Mouse (Mus musculus): Measurements from ENCODE around the gene Sarm1. TPM values are rescaled to one million over a fixed set of nuclear protein-coding genes. Genes with fewer than 3 reads are reported as not detected.

The Sarm1 gene
- not detected for polyA plus RNA-seq (2014; fragmentation: Illumina TruSeq; extraction: RNeasy Lipid Tissue Mini Kit (QIAGEN cat#74804); ENCODE audit: low read depth, low replicate concordance)

GRCm38 (mm10) chr11:78497544-78498522 is at the start of gene Sarm1:
Sarm1 (minus strand) TSS chr11:78497754.

GRCm38 (mm10) chr11:78536080-78536689 is 38.6 kb upstream of the Sarm1 start, which contains the start of the genes Tnfaip1 and Ift20:
Tnfaip1 (minus strand) TSS chr11:78536332.
Ift20 (plus strand) TSS chr11:78536361.

GRCm38 (mm10) chr11:78512025-78512957 is 14.7 kb upstream of the Sarm1 start, which contains the start of the genes Tmem199 and Poldip2:
Tmem199 (minus strand) TSS chr11:78512172.
Poldip2 (plus strand) TSS chr11:78512193.

GRCm38 (mm10) chr11:78502909-78503650 is 5.5 kb upstream of the Sarm1 start, which contains the start of gene Sebox:
Sebox (plus strand) TSS chr11:78503447.

GRCm38 (mm10) chr11:78499004-78499403 is 1.4 kb upstream of the Sarm1 start, which contains the start of gene Vtn:
Vtn (plus strand) TSS chr11:78499091.

GRCm38 (mm10) chr11:78465568-78466180 is 31.9 kb downstream of the Sarm1 start, which contains the start of gene Slc46a1:
Slc46a1 (plus strand) TSS chr11:78465697.

Other genes with a start within 250 kb of the Sarm1 start
- gene 2610507B11Rik, start 236.0 kb downstream of the Sarm1 start, polyA plus RNA-seq (2014; fragmentation: Illumina TruSeq; extraction: RNeasy Lipid Tissue Mini Kit (QIAGEN cat#74804); ENCODE audit: low read depth, low replicate concordance): 71.0 TPM
- gene BC030499, start 206.9 kb downstream of the Sarm1 start, polyA plus RNA-seq (2014; fragmentation: Illumina TruSeq; extraction: RNeasy Lipid Tissue Mini Kit (QIAGEN cat#74804); ENCODE audit: low read depth, low replicate concordance): 2.0 TPM
- gene Spag5, start 196.2 kb downstream of the Sarm1 start, polyA plus RNA-seq (2014; fragmentation: Illumina TruSeq; extraction: RNeasy Lipid Tissue Mini Kit (QIAGEN cat#74804); ENCODE audit: low read depth, low replicate concordance): 3.8 TPM
- gene Aldoc, start 174.8 kb downstream of the Sarm1 start, polyA plus RNA-seq (2014; fragmentation: Illumina TruSeq; extraction: RNeasy Lipid Tissue Mini Kit (QIAGEN cat#74804); ENCODE audit: low read depth, low replicate concordance): 9.2 TPM
- 4.0 TPM for gene Pigs, start 169.3 kb downstream of the Sarm1 start, polyA plus RNA-seq (2014; fragmentation: Illumina TruSeq; extraction: RNeasy Lipid Tissue Mini Kit (QIAGEN cat#74804); ENCODE audit: low read depth, low replicate concordance)
- 5.4 TPM for gene Unc119, start 154.3 kb downstream of the Sarm1 start, polyA plus RNA-seq (2014; fragmentation: Illumina TruSeq; extraction: RNeasy Lipid Tissue Mini Kit (QIAGEN cat#74804); ENCODE audit: low read depth, low replicate concordance)
- gene Foxn1, start 111.2 kb downstream of the Sarm1 start, polyA plus RNA-seq (2014; fragmentation: Illumina TruSeq; extraction: RNeasy Lipid Tissue Mini Kit (QIAGEN cat#74804); ENCODE audit: low read depth, low replicate concordance): 0.16 TPM
- 17.2 TPM for gene Slc13a2, start 75.5 kb downstream of the Sarm1 start, polyA plus RNA-seq (2014; fragmentation: Illumina TruSeq; extraction: RNeasy Lipid Tissue Mini Kit (QIAGEN cat#74804); ENCODE audit: low read depth, low replicate concordance)
- gene Slc46a1, start 32.1 kb downstream of the Sarm1 start, polyA plus RNA-seq (2014; fragmentation: Illumina TruSeq; extraction: RNeasy Lipid Tissue Mini Kit (QIAGEN cat#74804); ENCODE audit: low read depth, low replicate concordance): 2.1 TPM
- gene Vtn, start 1.3 kb upstream of the Sarm1 start, polyA plus RNA-seq (2014; fragmentation: Illumina TruSeq; extraction: RNeasy Lipid Tissue Mini Kit (QIAGEN cat#74804); ENCODE audit: low read depth, low replicate concordance): not detected
- not detected for gene Sebox, start 5.7 kb upstream of the Sarm1 start, polyA plus RNA-seq (2014; fragmentation: Illumina TruSeq; extraction: RNeasy Lipid Tissue Mini Kit (QIAGEN cat#74804); ENCODE audit: low read depth, low replicate concordance)
- 18.7 TPM for gene Tmem199, start 14.4 kb upstream of the Sarm1 start, polyA plus RNA-seq (2014; fragmentation: Illumina TruSeq; extraction: RNeasy Lipid Tissue Mini Kit (QIAGEN cat#74804); ENCODE audit: low read depth, low replicate concordance)
- 14.1 TPM for gene Poldip2, start 14.4 kb upstream of the Sarm1 start, polyA plus RNA-seq (2014; fragmentation: Illumina TruSeq; extraction: RNeasy Lipid Tissue Mini Kit (QIAGEN cat#74804); ENCODE audit: low read depth, low replicate concordance)
- 41.1 TPM for gene Tnfaip1, start 38.6 kb upstream of the Sarm1 start, polyA plus RNA-seq (2014; fragmentation: Illumina TruSeq; extraction: RNeasy Lipid Tissue Mini Kit (QIAGEN cat#74804); ENCODE audit: low read depth, low replicate concordance)
- 45.6 TPM for gene Ift20, start 38.6 kb upstream of the Sarm1 start, polyA plus RNA-seq (2014; fragmentation: Illumina TruSeq; extraction: RNeasy Lipid Tissue Mini Kit (QIAGEN cat#74804); ENCODE audit: low read depth, low replicate concordance)
- 33.0 TPM for gene Tmem97, start 53.0 kb upstream of the Sarm1 start, polyA plus RNA-seq (2014; fragmentation: Illumina TruSeq; extraction: RNeasy Lipid Tissue Mini Kit (QIAGEN cat#74804); ENCODE audit: low read depth, low replicate concordance)
- gene Nlk, start 199.6 kb upstream of the Sarm1 start, polyA plus RNA-seq (2014; fragmentation: Illumina TruSeq; extraction: RNeasy Lipid Tissue Mini Kit (QIAGEN cat#74804); ENCODE audit: low read depth, low replicate concordance): 39.5 TPM

Measured in sigmoid colon, adult 10 weeks (tissue).